Mouse (Mus musculus) liver, embryonic 14.5 days (tissue): ENCODE measurements around the gene Cfap77.

Experiments
- CTCF ChIP-seq: IDR thresholded peaks from 2 replicates; pipeline ENCODE4 v1.5.1; 2016; ENCODE audit warnings: antibody characterized with exemption, low read depth, control low read depth
- EP300 ChIP-seq: IDR thresholded peaks from 2 replicates; pipeline ENCODE4 v1.6.1; 2016; ENCODE audit warnings: antibody characterized with exemption, low read depth

DNA sequence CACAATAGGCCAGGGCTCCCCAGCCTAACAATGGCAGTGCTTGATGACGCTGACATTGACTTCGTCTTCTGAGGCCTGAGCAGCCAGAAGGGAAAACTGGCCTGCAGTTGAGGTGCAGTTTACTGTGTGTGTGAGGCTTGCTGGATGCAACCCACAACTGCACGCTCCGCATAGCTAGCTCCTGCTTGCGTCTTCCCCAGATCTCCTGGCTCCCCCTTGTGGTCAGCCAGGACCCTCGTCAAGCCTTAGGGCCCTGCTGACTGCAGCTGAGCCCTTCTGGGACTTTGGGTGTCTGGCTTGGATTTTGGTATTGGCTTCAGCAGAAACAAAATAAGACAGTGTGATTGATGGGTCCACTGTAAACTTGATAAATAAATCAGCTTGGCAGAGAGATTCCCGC lies 78.2 kb downstream of the Cfap77 start:
- TF ChIP-seq CTCF (peak; percentile 90), EP300 (no peak)
